Mouse (Mus musculus): ENCODE results near the gene Clasp1. TPM values are rescaled to one million over a fixed set of nuclear protein-coding genes. Genes with fewer than 3 reads are reported as not detected.

Gene Clasp1
- polyA plus RNA-seq, 1 experiment = 86.3 TPM

GRCm38 (mm10) chr1:118625921-118626320 is 237.1 kb downstream of the Clasp1 start:
- no peaks in the 10 kb centered on the region for H3K4me1 ChIP-seq (ENCODE audit: control insufficient read depth, insufficient read depth, low read length)
- no peak for TF ChIP-seq CTCF (IDR thresholded peaks at IDR 0.05; ENCODE audit: borderline replicate concordance, insufficient read depth, low read length)
- no peak for TF ChIP-seq POLR2A (IDR thresholded peaks at IDR 0.05; ENCODE audit: low read depth, low read length)
- no peak overlapping the region for H3K4me3 ChIP-seq (ENCODE audit: insufficient read depth, low read length)
- H3K27ac ChIP-seq (ENCODE audit: insufficient read depth, low read length) = no peak overlapping the region

- H3K4me3 ChIP-seq (ENCODE audit: insufficient read depth, low read length) = no peak overlapping the region
- TF ChIP-seq POLR2A (IDR thresholded peaks at IDR 0.05; ENCODE audit: low read depth, low read length) = no peak
- H3K27ac ChIP-seq (ENCODE audit: insufficient read depth, low read length) = no peak overlapping the region
- H3K4me1 ChIP-seq (ENCODE audit: control insufficient read depth, insufficient read depth, low read length) = no peaks in the 10 kb centered on the region
Observed at GRCm38 (mm10) chr1:118626452-118626851, 237.6 kb downstream of the Clasp1 start.

GRCm38 (mm10) chr1:118627781-118628464 is 239.1 kb downstream of the Clasp1 start, which contains the start of gene Tfcp2l1:
Tfcp2l1 (plus strand) TSS chr1:118627945.
- Histone ChIP-seq H3K4me1 (ENCODE audit: control insufficient read depth, insufficient read depth, low read length) (no peaks in the 10 kb centered on the region), H3K4me3 (ENCODE audit: insufficient read depth, low read length) (peak within 1 kb of the TSS; percentile 27), H3K27ac (ENCODE audit: insufficient read depth, low read length) (no peak within 1 kb of the TSS)
- TF ChIP-seq CTCF (IDR thresholded peaks at IDR 0.05; ENCODE audit: borderline replicate concordance, insufficient read depth, low read length) = no peak
- no peak for TF ChIP-seq POLR2A (IDR thresholded peaks at IDR 0.05; ENCODE audit: low read depth, low read length)

GRCm38 (mm10) chr1:118633415-118633980 is 244.6 kb downstream of the Clasp1 start:
- H3K4me1 ChIP-seq (ENCODE audit: control insufficient read depth, insufficient read depth, low read length) = no peaks in the 10 kb centered on the region
- TF ChIP-seq POLR2A (IDR thresholded peaks at IDR 0.05; ENCODE audit: low read depth, low read length) = no peak
- no peak for TF ChIP-seq CTCF (IDR thresholded peaks at IDR 0.05; ENCODE audit: borderline replicate concordance, insufficient read depth, low read length)
- no peak overlapping the region for H3K27ac ChIP-seq (ENCODE audit: insufficient read depth, low read length)
- H3K4me3 ChIP-seq (ENCODE audit: insufficient read depth, low read length) = no peak overlapping the region

- H3K27ac ChIP-seq (ENCODE audit: insufficient read depth, low read length) = no peak overlapping the region
- TF ChIP-seq CTCF (IDR thresholded peaks at IDR 0.05; ENCODE audit: borderline replicate concordance, insufficient read depth, low read length) = no peak
- no peak for TF ChIP-seq POLR2A (IDR thresholded peaks at IDR 0.05; ENCODE audit: low read depth, low read length)
- H3K4me3 ChIP-seq (ENCODE audit: insufficient read depth, low read length) = no peak overlapping the region
- no peaks in the 10 kb centered on the region for H3K4me1 ChIP-seq (ENCODE audit: control insufficient read depth, insufficient read depth, low read length)
Observed at GRCm38 (mm10) chr1:118642296-118642999, 253.6 kb downstream of the Clasp1 start.

GRCm38 (mm10) chr1:118643138-118643979 is 254.5 kb downstream of the Clasp1 start:
- no peaks in the 10 kb centered on the region for H3K4me1 ChIP-seq (ENCODE audit: control insufficient read depth, insufficient read depth, low read length)
- TF ChIP-seq CTCF (IDR thresholded peaks at IDR 0.05; ENCODE audit: borderline replicate concordance, insufficient read depth, low read length) (no peak), POLR2A (IDR thresholded peaks at IDR 0.05; ENCODE audit: low read depth, low read length) (no peak)

GRCm38 (mm10) chr1:118645701-118646100 is 256.8 kb downstream of the Clasp1 start:
- TF ChIP-seq CTCF (IDR thresholded peaks at IDR 0.05; ENCODE audit: borderline replicate concordance, insufficient read depth, low read length) (no peak), POLR2A (IDR thresholded peaks at IDR 0.05; ENCODE audit: low read depth, low read length) (no peak)
- Histone ChIP-seq H3K27ac (ENCODE audit: insufficient read depth, low read length) (no peak overlapping the region), H3K4me3 (ENCODE audit: insufficient read depth, low read length) (no peak overlapping the region), H3K4me1 (ENCODE audit: control insufficient read depth, insufficient read depth, low read length) (no peaks in the 10 kb centered on the region; the same call in 1 of the 2 replicates)

More at GRCm38 (mm10) chr1:118643138-118643979, 254.5 kb downstream of the Clasp1 start:
- no peak overlapping the region for H3K4me3 ChIP-seq (ENCODE audit: insufficient read depth, low read length)
- no peak overlapping the region for H3K27ac ChIP-seq (ENCODE audit: insufficient read depth, low read length)

GRCm38 (mm10) chr1:118648015-118648414 is 259.2 kb downstream of the Clasp1 start:
- Histone ChIP-seq H3K4me3 (ENCODE audit: insufficient read depth, low read length) (no peak overlapping the region), H3K4me1 (ENCODE audit: control insufficient read depth, insufficient read depth, low read length) (no peaks in the 10 kb centered on the region; the same call in 1 of the 2 replicates), H3K27ac (ENCODE audit: insufficient read depth, low read length) (no peak overlapping the region)
- TF ChIP-seq POLR2A (IDR thresholded peaks at IDR 0.05; ENCODE audit: low read depth, low read length) = no peak
- TF ChIP-seq CTCF (IDR thresholded peaks at IDR 0.05; ENCODE audit: borderline replicate concordance, insufficient read depth, low read length) = no peak
